In the genomic region with DNA sequence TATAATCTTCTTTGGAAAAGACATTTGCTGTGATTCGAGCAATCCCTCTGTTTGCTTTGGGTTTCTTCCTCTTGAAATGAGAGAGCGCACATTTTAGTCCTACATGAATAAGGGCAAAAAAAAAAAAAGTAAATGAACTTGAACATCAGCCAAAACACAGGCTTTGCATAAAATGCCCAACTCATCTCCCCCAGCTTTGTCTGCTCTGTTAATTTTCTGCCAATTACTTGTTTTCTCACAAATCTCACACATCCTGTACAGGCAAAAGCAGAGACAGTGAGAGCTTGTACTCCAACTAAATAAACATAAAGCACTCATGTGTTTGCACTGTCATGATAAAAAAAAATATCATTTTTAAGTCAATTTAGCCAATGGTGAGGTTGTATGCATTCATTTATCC, we compare ENCODE assay signal across 15 mouse cellular contexts.
"Had no signal": no experiment of that assay in that cellular context is flagged by ENCODE, and none has a peak within 500 bp of the region (broad histone marks: within the 10 kb centered on the region; RNA-seq: fewer than 3 reads in every experiment).

No protein-coding gene starts in this region.

- H3K4me2 ChIP-seq: liver, embryonic 11.5 days; liver, embryonic 15.5 days; lung, embryonic 15.5 days; neural tube, embryonic 15.5 days had no signal

- H3K4me1 ChIP-seq: liver, embryonic 15.5 days; lung, embryonic 15.5 days; megakaryocyte, embryonic 14.5 days; neural tube, embryonic 15.5 days had no signal

- H3K9me3 ChIP-seq: liver, embryonic 15.5 days; lung, embryonic 15.5 days; megakaryocyte, embryonic 14.5 days; neural tube, embryonic 15.5 days had no signal

- H3K4me3 ChIP-seq: layer of hippocampus, adult 2 months; liver, embryonic 15.5 days; lung, embryonic 15.5 days; megakaryocyte, embryonic 14.5 days; myocyte; neural tube, embryonic 15.5 days had no signal

- H3K9ac ChIP-seq: liver, embryonic 15.5 days; lung, embryonic 15.5 days; neural tube, embryonic 15.5 days had no signal

- H3K27ac ChIP-seq: layer of hippocampus, adult 2 months; liver, embryonic 15.5 days; lung, embryonic 15.5 days; macrophage; neural tube, embryonic 15.5 days; stomach, postnatal 0 days had no signal

- H3K36me3 ChIP-seq: liver, embryonic 15.5 days; lung, embryonic 15.5 days; neural tube, embryonic 15.5 days had no signal

- H3K27me3 ChIP-seq: liver, embryonic 15.5 days; lung, embryonic 15.5 days; megakaryocyte, embryonic 14.5 days; neural tube, embryonic 15.5 days had no signal

- DNase-seq: kidney, adult 9 months; kidney, postnatal 10 days; kidney, postnatal 4 days; left cerebral cortex, postnatal 4 days; lung, postnatal 14 days; thymus, postnatal 4 days had no signal
